Mouse (Mus musculus) heart, adult 18-20 months (tissue): ENCODE data around the gene Aspm. TPM values are rescaled to one million over a fixed set of nuclear protein-coding genes. Genes with fewer than 3 reads are reported as not detected.

Experiments used
- DNase-seq, 2 experiments: peaks; one replicate each; pipeline ENCODE4 v3.0.0; 2021 to 2022; ENCODE audit warnings: mixed read lengths in 1 of 2
- total RNA-seq, 2 experiments: library from RNA; stranded (reverse); gene quantifications; 2 replicates each; pipeline ENCODE4 v1.2.3; 2021

Gene Aspm
- total RNA-seq, 2 experiments from 2014 or later, result 0.35 to 0.36 TPM

DNA sequence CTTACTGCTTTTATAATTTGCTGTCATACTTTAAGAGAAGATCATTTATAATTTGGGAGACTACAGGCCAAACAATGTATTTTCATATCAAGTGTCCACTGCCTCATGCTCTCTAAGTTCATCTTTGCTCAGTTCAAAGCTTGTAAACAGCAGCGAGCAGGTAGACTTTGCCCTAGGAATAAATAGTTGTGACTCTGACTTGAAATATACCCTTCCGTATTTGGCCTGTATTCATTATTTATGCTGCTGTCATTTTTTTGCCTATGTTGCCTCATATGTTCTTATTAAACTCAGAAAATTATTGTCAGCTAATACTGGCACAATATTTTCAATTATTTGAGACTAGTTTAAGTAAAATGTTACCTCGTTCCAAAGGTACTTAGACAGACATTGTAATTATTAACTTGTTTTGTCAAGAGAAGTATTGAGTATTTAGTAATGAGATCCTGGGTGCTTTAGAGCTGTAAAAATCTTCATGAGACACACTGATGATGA lies 46.7 kb downstream of the Aspm start, which contains the start of gene F13b:
Gene F13b (plus strand): TSS at position 445 of the 495 bp plus-strand sequence.
- DNase-seq, result no peak

DNA sequence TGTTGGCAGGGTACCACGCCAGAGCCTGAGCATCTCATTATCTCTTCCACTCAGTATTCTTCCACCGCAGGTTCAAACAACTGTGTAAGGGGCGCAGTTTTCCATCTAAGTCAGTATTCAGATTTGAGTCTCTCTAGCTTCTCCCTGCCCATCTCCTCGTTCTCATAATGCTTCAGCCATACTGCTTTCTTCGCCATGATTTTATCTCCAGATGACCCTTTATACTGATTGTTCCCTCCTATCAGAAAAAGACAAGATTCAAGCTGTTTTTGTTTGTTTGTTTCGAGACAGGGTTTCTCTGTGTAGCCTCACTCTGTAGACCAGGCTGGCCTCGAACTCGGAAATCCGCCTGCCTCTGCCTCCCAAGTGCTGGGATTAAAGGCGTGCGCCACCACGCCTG lies 60.0 kb downstream of the Aspm start:
- DNase-seq, result no peak

Other genes with a start within 250 kb of the Aspm start
- under 1 TPM; 0.42 to 0.51 TPM for gene Crb1, start 77.7 kb upstream of the Aspm start, total RNA-seq
- 10 to 100 TPM; 22.9 to 23.2 TPM for gene Zbtb41, start 32.5 kb upstream of the Aspm start, total RNA-seq
- not detected for gene F13b, start 46.9 kb downstream of the Aspm start, total RNA-seq
- not detected for gene Cfhr1, start 105.5 kb downstream of the Aspm start, total RNA-seq